Mouse (Mus musculus) ES-E14 (cell line): Measurements from ENCODE around the gene Chpf. TPM values are rescaled to one million over a fixed set of nuclear protein-coding genes. Genes with fewer than 3 reads are reported as not detected.

Source experiments
- DNase-seq: peaks from one replicate; pipeline ENCODE4 v3.0.0-alpha.2; 2013; ENCODE audit warnings: low read depth, low spot score
- H3K27ac ChIP-seq: 2 replicates; pipeline ENCODE4 v1.5.1; 2012; ENCODE audit warnings: low read depth, mild to moderate bottlenecking, low read length, moderate library complexity, mixed read lengths; ENCODE audit not compliant: poor library complexity, insufficient read depth, severe bottlenecking
- H3K36me3 ChIP-seq: 2 replicates; pipeline ENCODE4 v1.6.1; 2012; ENCODE audit warnings: mild to moderate bottlenecking, low read length, moderate library complexity, mixed read lengths; ENCODE audit not compliant: control insufficient read depth, poor library complexity, insufficient read depth, severe bottlenecking
- H3K4me1 ChIP-seq, 2 experiments: fragments of 150-350 bp in 1 of 2; sonication (generic) in 1 of 2; 2 replicates each; pipeline ENCODE4 v1.6.1; 2012; ENCODE audit warnings: low read length in 2 of 2, mild to moderate bottlenecking in 1 of 2, mixed read lengths in 1 of 2; ENCODE audit not compliant: control insufficient read depth in 2 of 2, insufficient read depth in 2 of 2, poor library complexity in 1 of 2
- H3K4me3 ChIP-seq, 2 experiments: fragments of 150-350 bp in 1 of 2; sonication (generic) in 1 of 2; 2 replicates each; pipeline ENCODE4 v1.5.1; 2012; ENCODE audit warnings: low read length in 2 of 2, low read depth in 1 of 2, mild to moderate bottlenecking in 1 of 2, mixed read lengths in 1 of 2; ENCODE audit not compliant: insufficient read depth in 1 of 2, poor library complexity in 1 of 2, severe bottlenecking in 1 of 2
- H3K9ac ChIP-seq: 2 replicates; pipeline ENCODE4 v1.6.1; 2012; ENCODE audit warnings: low read depth, mild to moderate bottlenecking, low read length, mixed read lengths; ENCODE audit not compliant: poor library complexity, insufficient read depth, severe bottlenecking
- H3K9me3 ChIP-seq: fragments of 150-350 bp; sonication (generic); 2 replicates; pipeline ENCODE4 v1.6.1; 2012; ENCODE audit warnings: low read depth, mild to moderate bottlenecking, low read length; ENCODE audit not compliant: control insufficient read depth, insufficient read depth
- CHD2 ChIP-seq: IDR thresholded peaks from 2 replicates; pipeline ENCODE4 v1.6.1; 2014; ENCODE audit warnings: mild to moderate bottlenecking, low read depth, low read length, inconsistent platforms
- HCFC1 ChIP-seq: IDR thresholded peaks from 2 replicates; pipeline ENCODE4 v1.6.1; 2012; ENCODE audit warnings: low read length, inconsistent platforms, borderline replicate concordance; ENCODE audit not compliant: insufficient read depth
- MAFK ChIP-seq: IDR thresholded peaks from 2 replicates; pipeline ENCODE4 v1.6.1; 2014; ENCODE audit warnings: mild to moderate bottlenecking, low read depth, low read length, inconsistent platforms; ENCODE audit not compliant: insufficient read depth
- ZC3H11A ChIP-seq: IDR thresholded peaks from 2 replicates; pipeline ENCODE4 v1.6.1; 2012; ENCODE audit warnings: low read depth, mild to moderate bottlenecking, inconsistent platforms, low read length, borderline replicate concordance
- ZNF384 ChIP-seq: IDR thresholded peaks from 2 replicates; pipeline ENCODE4 v1.6.1; 2012; ENCODE audit warnings: low read depth, low read length, inconsistent platforms
- in situ Hi-C, 2 experiments: fragments of 600-800 bp; cut with MboI; formaldehyde crosslinking; loops; one replicate each; pipeline ENCODE4 v1.15.1; 2025; ENCODE audit warnings: low sequenced_read_pairs in 2 of 2, inconsistent platforms in 1 of 2; ENCODE audit not compliant: unreplicated experiment in 2 of 2
- total RNA-seq: library from RNA; depleted of rRNA; stranded (reverse); fragments of 300-350 nt; gene quantifications from 2 replicates; pipeline ENCODE4 v1.2.3, GENCODE M21; 2012

Gene Chpf
- total RNA-seq, 1 experiment = 43.5 TPM

GRCm38 (mm10) chr1:75441471-75441996, 37.6 kb downstream of the Chpf start:
- no peak overlapping the region for H3K27ac ChIP-seq
- H3K4me1 ChIP-seq = peaks cover 8 to 44% of the 10 kb centered on the region in 2 experiments

GRCm38 (mm10) chr1:75440661-75441060, 38.4 kb downstream of the Chpf start:
- TF ChIP-seq MAFK = no peak
- TF ChIP-seq ZC3H11A = no peak
- TF ChIP-seq CHD2 = no peak
- no peak for TF ChIP-seq ZNF384
- TF ChIP-seq HCFC1 = no peak

More at GRCm38 (mm10) chr1:75441471-75441996, 37.6 kb downstream of the Chpf start:
- Histone ChIP-seq H3K36me3 (peaks cover 7% of the 10 kb centered on the region; the same call in 1 of the 2 replicates), H3K4me3 (no peak overlapping the region), H3K9me3 (no peaks in the 10 kb centered on the region), H3K9ac (no peak overlapping the region)
- TF ChIP-seq ZNF384 (no peak), ZC3H11A (no peak)
- in situ Hi-C loops = no loop called here
- DNase-seq = no peak

GRCm38 (mm10) chr1:75438782-75439181, 40.3 kb downstream of the Chpf start:
- DNase-seq = no peak
- TF ChIP-seq CHD2 = no peak
- TF ChIP-seq ZC3H11A = no peak
- no peak for TF ChIP-seq MAFK
- TF ChIP-seq ZNF384 = no peak
- TF ChIP-seq HCFC1 = no peak
- H3K9ac ChIP-seq = no peak overlapping the region
- H3K36me3 ChIP-seq = peaks cover 7% of the 10 kb centered on the region; the same call in 1 of the 2 replicates
- no peak overlapping the region for H3K27ac ChIP-seq
- in situ Hi-C loops = no loop called here
- H3K4me1 ChIP-seq = peaks cover 8 to 29% of the 10 kb centered on the region in 2 experiments
- no peak overlapping the region for H3K4me3 ChIP-seq
- no peaks in the 10 kb centered on the region for H3K9me3 ChIP-seq

More at GRCm38 (mm10) chr1:75440661-75441060, 38.4 kb downstream of the Chpf start:
- no peak overlapping the region for H3K9ac ChIP-seq
- H3K4me3 ChIP-seq = no peak overlapping the region
- in situ Hi-C loops = no loop called here
- H3K4me1 ChIP-seq = peaks cover 11 to 39% of the 10 kb centered on the region in 2 experiments
- no peaks in the 10 kb centered on the region for H3K9me3 ChIP-seq
- peaks cover 7% of the 10 kb centered on the region; the same call in 1 of the 2 replicates for H3K36me3 ChIP-seq
- no peak overlapping the region for H3K27ac ChIP-seq
- no peak for DNase-seq

GRCm38 (mm10) chr1:75435475-75436328, 43.4 kb downstream of the Chpf start, which contains the start of gene Gmppa:
Gene Gmppa, plus strand, starts transcription at chr1:75435930.
- peak; percentile 85 for DNase-seq
- Histone ChIP-seq H3K9ac (peak within 1 kb of the TSS; percentile 92), H3K27ac (no peak within 1 kb of the TSS; the same call in 1 of the 2 replicates), H3K4me3 (peak within 1 kb of the TSS; percentile 92 to 95), H3K4me1 (peaks cover 4 to 9% of the 10 kb centered on the region in 2 experiments; a peak in 2 of 4 replicates), H3K9me3 (no peaks in the 10 kb centered on the region), H3K36me3 (0 out of 2 replicates have a peak, but pooled peaks cover 2% of the 10 kb centered on the region)
- in situ Hi-C loops = no loop called here
- no peak for TF ChIP-seq ZNF384
- peak; percentile 95 for TF ChIP-seq CHD2
- no peak for TF ChIP-seq ZC3H11A
- TF ChIP-seq HCFC1 = peak; percentile 96
